Mouse (Mus musculus): ENCODE data around the gene Rdm1. TPM values are rescaled to one million over a fixed set of nuclear protein-coding genes. Genes with fewer than 3 reads are reported as not detected.
"Not testable (repeated sequence)": the region's sequence is repeated elsewhere in the genome, so short reads cannot be mapped to it uniquely, and the experiment has no call there.

Gene Rdm1
- total RNA-seq (2021): 1 to 10 TPM; 4.0 to 4.7 TPM

DNA sequence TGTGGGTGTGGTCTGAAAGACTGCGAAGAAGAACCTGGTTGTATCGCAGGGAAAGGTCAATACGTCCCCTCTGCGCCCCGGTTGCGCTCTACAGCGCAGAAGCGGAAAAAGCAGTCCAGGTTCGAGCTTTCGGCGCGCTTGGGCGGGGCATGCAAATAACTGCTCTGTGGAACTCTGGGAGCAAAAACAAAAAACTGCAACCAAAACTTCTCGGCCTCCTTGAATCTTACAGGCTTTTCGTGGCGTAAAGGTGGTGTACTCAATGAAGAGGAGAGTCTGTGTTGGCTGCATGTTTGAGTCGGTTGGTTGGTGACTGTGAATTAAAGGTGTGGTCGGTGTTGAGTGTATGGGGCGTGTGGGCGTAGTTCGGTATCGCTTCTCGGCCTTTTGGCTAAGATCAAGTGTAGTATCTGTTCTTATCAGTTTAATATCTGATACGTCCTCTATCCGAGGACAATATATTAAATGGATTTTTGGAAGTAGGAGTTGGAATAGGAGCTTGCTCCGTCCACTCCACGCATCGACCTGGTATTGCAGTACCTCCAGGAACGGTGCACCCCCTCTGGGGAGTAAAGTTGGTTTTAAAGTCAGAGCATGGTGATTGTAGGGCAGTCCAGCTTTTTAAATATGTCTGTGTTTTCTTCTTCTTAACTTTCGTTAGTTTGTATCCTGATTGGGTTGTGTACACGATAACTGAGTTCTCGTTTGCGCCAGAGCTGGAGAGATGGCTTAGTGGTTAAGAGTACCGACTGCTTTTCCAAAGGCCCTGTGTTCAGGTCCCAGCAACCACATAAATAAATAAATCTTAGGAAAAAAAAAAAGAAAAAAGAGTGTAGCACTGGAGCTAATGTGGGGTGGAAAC, at the start of gene Rdm1:
Rdm1 (plus strand) TSS at position 201 of the 862 bp plus-strand sequence.
- intact Hi-C loops (cut with DNase I): no loop called here
- peak; percentile 73 to 91 for DNase-seq (ENCODE audit: extremely low spot score in 1 of 2, low spot score in 2 of 2)

DNA sequence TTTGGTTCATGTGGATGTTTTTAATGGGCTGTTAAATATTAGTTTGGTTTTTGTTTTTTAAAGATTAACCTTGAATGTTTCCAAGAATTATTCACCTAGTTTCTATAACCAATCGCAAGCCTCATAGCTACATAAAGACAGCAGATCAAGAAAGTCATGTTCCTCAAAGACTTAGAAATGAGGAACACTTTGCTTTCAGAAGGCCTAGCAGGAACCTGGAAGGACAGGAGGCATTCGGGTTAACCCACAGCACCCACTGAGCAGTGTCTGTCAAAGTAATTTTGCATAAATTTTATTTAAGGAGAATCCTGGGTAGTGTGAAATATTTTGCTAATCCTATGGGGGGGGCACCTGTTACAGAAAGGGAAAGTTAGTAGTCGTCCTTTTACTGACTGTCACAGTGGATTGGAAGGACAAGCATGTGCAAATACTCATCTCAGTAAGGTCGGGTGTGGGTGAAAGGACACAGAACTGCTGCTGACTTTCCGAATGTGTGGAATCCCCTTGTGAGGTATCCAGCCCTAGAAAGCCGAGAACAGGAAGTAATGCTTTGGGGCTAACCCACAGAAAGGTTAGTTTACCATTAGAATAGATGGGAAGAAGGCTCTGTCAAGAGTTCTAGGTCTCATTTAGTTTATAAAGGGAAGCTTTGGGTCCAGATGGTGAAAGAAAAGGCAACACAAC, 45.8 kb upstream of the Rdm1 start:
- no peak for DNase-seq (ENCODE audit: extremely low spot score in 1 of 2, low spot score in 2 of 2)
- intact Hi-C loops (cut with DNase I): no loop called here

DNA sequence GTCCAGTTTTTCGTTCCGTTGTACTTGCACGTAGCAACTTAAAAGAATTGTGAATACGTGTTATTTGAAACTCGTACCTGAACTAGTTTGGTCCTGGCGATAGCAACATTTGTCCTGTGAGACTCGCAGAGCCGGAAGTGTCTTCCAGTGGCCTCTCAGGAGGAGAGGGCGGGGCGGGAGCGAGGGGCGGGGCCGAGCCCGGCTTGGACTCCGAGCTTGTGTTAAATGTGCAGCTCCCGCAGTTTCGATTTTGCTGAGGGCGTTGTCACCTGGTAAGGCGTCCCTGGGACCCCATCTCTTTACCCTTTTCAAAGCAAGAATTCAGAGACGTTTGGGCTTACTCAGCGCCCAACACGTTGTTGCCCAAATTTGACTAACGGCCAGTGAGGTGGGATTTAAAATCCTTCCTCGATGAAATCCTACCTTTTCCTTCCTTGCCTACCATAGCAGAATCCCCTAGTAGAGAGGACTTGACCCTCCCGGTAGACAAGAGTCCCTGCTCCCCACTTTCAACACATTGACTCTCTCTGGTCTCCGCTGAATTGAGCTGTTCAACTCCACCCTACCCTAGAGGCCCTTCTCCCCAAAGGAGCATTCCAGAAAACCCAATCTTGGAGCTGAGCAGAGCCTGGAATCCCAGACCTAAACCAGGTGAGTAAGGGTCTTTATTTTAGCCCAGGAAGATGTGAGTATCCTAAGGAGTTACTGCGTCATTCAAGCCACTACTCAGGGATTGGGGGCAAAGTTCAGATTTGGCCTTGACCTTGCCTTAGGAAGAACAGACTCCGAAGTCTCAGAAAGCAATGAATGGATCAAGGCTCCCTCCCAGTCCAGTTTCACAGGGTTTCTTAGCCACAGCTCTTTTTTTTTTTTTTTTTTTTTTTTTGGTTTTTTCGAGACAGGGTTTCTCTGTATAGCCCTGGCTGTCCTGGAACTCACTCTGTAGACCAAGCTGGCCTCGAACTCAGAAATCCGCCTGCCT, 44.6 kb upstream of the Rdm1 start, which contains the start of gene Tmem106a:
Tmem106a (plus strand) TSS at position 189 of the 982 bp plus-strand sequence.
- peak in 1 of 2 experiments; percentile 68 for DNase-seq (ENCODE audit: extremely low spot score in 1 of 2, low spot score in 2 of 2)
- intact Hi-C loops (cut with DNase I): no loop called here

- DNase-seq (ENCODE audit: extremely low spot score in 1 of 2, low spot score in 2 of 2): no peak
- intact Hi-C loops (cut with DNase I): no loop called here
Observed at GRCm38 (mm10) chr11:101583205-101583604, 43.8 kb upstream of the Rdm1 start.

GRCm38 (mm10) chr11:101585031-101585430, 42.0 kb upstream of the Rdm1 start:
- intact Hi-C loops (cut with DNase I); DNase-seq (ENCODE audit: extremely low spot score in 1 of 2, low spot score in 2 of 2): not testable (repeated sequence)

- intact Hi-C loops (cut with DNase I): no loop called here
- DNase-seq (ENCODE audit: extremely low spot score in 1 of 2, low spot score in 2 of 2): no peak
Observed at GRCm38 (mm10) chr11:101585805-101586204, 41.2 kb upstream of the Rdm1 start.

- intact Hi-C loops (cut with DNase I): no loop called here
- no peak for DNase-seq (ENCODE audit: extremely low spot score in 1 of 2, low spot score in 2 of 2)
Observed at GRCm38 (mm10) chr11:101587676-101588075, 39.3 kb upstream of the Rdm1 start.

GRCm38 (mm10) chr11:101588868-101589267, 38.1 kb upstream of the Rdm1 start:
- DNase-seq (ENCODE audit: extremely low spot score in 1 of 2, low spot score in 2 of 2): no peak
- intact Hi-C loops (cut with DNase I): no loop called here

DNA sequence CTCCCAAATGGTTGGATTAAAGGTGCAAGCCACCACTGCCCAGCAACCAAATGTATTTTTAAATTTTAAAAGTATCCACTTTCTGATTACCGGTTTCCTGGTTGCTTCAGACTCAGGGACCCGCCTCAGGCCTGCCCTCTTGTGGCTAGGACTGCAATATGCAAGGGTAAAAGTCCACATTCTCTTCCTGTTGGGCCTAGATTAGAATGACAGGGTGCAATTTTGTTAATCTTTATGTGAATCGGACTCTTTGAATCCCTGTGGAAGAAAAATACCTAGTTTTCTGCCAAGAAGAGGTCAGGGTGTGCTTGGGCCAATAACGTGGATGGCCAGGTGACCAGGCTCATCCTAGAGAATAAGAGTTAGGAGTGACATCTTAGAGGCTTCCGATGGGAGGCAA, 37.6 kb upstream of the Rdm1 start:
- peak in 1 of 2 experiments; percentile 53 for DNase-seq (ENCODE audit: extremely low spot score in 1 of 2, low spot score in 2 of 2)
- intact Hi-C loops (cut with DNase I): no loop called here

GRCm38 (mm10) chr11:101589989-101590624, 36.9 kb upstream of the Rdm1 start:
- no peak for DNase-seq (ENCODE audit: extremely low spot score in 1 of 2, low spot score in 2 of 2)
- intact Hi-C loops (cut with DNase I): no loop called here

DNA sequence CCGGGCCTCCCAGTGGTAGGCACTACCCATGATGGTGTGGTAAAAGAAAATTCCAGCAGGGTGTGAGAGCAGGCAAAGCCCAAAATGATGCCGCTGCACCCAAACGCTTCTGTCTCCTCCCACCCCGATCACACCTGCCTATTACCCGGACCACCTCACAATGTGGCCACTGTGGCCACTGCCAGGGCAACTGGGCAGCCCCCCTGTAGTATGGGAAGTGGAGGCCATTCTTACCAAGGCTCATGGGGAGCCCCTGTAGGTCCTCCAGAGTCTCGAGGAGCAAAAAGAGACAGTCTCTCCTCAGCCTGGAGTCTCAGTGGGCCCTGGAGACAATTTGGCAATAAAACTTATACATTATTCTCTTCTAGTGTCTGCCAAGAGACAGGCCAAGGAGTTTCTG, 27.8 kb upstream of the Rdm1 start, which contains the start of gene Gm11634:
Gm11634 (minus strand) TSS at position 101 of the 400 bp plus-strand sequence.
- DNase-seq (ENCODE audit: extremely low spot score in 1 of 2, low spot score in 2 of 2): no peak
- intact Hi-C loops (cut with DNase I): no loop called here

- intact Hi-C loops (cut with DNase I): no loop called here
- peak in 1 of 2 experiments; percentile 41 for DNase-seq (ENCODE audit: extremely low spot score in 1 of 2, low spot score in 2 of 2)
Observed at GRCm38 (mm10) chr11:101602491-101602890, 24.5 kb upstream of the Rdm1 start.

- DNase-seq (ENCODE audit: extremely low spot score in 1 of 2, low spot score in 2 of 2): no peak
- intact Hi-C loops (cut with DNase I): no loop called here
Observed at GRCm38 (mm10) chr11:101604116-101604515, 22.9 kb upstream of the Rdm1 start.

GRCm38 (mm10) chr11:101604531-101605453, 22.2 kb upstream of the Rdm1 start:
- peak in 1 of 2 experiments; percentile 84 for DNase-seq (ENCODE audit: extremely low spot score in 1 of 2, low spot score in 2 of 2)
- intact Hi-C loops (cut with DNase I): not testable (repeated sequence)

DNA sequence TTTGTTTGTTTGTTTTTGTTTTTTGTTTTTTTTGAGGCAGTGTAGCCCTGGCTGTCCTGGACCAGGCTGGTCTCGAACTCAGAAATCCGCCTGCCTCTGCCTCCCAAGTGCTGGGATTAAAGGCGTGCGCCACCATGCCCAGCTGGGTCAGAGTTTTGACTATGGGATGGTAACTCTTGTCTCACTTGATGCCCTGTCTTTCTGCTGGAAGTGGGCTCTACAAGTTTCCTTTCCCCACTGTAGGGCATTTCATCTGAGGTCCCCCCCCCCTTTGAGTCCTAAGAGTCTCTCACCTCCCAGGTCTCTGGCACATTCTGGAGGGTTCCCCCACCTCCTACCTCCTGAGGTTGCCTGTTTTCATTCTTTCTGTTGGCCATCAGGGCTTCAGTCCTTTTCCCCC, 19.9 kb upstream of the Rdm1 start:
- intact Hi-C loops (cut with DNase I); DNase-seq (ENCODE audit: extremely low spot score in 1 of 2, low spot score in 2 of 2): not testable (repeated sequence)

- DNase-seq (ENCODE audit: extremely low spot score in 1 of 2, low spot score in 2 of 2): no peak
- intact Hi-C loops (cut with DNase I): no loop called here
Observed at GRCm38 (mm10) chr11:101610445-101610844, 16.6 kb upstream of the Rdm1 start.

- intact Hi-C loops (cut with DNase I): no loop called here
- no peak for DNase-seq (ENCODE audit: extremely low spot score in 1 of 2, low spot score in 2 of 2)
Observed at GRCm38 (mm10) chr11:101613596-101613995, 13.4 kb upstream of the Rdm1 start.

All from left cerebral cortex, postnatal 10 days (tissue).